Mouse (Mus musculus): ENCODE data around the gene Psmb3. TPM values are rescaled to one million over a fixed set of nuclear protein-coding genes. Genes with fewer than 3 reads are reported as not detected.
"Not testable (repeated sequence)": the region's sequence is repeated elsewhere in the genome, so short reads cannot be mapped to it uniquely, and the experiment has no call there.

Psmb3 gene
- total RNA-seq (2018; cell fraction: chromatin; rRNA removed): 10 to 100 TPM; 10.0 to 72.1 (median 43.9) TPM
- 100 to 1,000 TPM in 17 of 26 experiments, 10 to 100 TPM in 9; 79.3 to 179 (median 122) TPM for total RNA-seq (2018; cell fraction: cytosol; rRNA removed)
- 10 to 100 TPM; 15.5 to 75.8 (median 38.9) TPM for total RNA-seq (2018; cell fraction: nucleus; rRNA removed)
- 79.7 to 207 TPM (median 133 TPM) in 3 replicates for polyA plus RNA-seq (2018)

DNA sequence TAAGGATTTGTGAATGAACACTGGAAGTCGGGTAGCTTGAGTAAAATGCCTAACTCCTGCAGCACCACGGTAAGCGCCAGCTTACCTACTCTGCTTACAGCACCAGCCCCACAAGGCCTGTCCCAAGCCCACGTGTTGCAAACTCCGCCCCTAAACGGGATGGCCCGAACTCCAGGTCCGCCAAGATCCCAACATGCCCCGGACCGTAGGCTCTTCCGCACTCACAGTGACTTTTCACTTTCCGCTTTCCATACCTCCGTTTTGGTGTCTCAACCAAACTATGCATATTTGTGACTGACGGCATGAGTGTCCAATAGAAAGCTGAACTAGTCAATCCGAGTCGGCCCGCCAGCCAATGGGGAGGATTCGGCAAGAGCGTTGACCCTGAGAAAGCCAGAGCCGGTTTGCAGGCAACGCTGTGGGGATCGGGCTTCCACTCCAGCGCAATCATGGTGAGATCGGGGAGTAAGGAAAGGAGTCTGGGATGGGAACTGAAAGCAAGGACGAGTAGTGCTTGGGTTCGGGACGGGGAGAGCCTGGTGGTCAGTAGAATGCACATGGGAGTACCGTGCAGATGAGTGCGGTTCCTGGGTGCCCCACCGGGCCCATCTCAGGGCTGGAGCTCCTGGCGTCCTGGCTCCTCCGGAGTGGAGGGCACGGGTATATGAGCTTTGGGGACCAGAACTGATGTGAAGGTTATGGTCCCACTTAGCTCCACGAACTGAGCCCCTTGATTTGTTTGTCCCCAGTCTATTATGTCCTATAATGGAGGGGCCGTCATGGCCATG is at the start of gene Psmb3:
TSS of gene Psmb3 (plus strand) at position 361 of the 788 bp plus-strand sequence.
- WGBS (ENCODE audit: missing documents): under 1% methylated on average over 32 of the region's 35 CpGs
- Histone ChIP-seq H3K79me2 (ENCODE audit: inconsistent target) (peaks cover 33% of the 10 kb centered on the region), H3K4me3 (ENCODE audit: inconsistent target) (peak within 1 kb of the TSS; percentile 98), H3K36me3 (ENCODE audit: inconsistent target) (peaks cover 25% of the 10 kb centered on the region; the same call in 1 of the 2 replicates), H3K27ac (peak within 1 kb of the TSS; percentile 67)

DNA sequence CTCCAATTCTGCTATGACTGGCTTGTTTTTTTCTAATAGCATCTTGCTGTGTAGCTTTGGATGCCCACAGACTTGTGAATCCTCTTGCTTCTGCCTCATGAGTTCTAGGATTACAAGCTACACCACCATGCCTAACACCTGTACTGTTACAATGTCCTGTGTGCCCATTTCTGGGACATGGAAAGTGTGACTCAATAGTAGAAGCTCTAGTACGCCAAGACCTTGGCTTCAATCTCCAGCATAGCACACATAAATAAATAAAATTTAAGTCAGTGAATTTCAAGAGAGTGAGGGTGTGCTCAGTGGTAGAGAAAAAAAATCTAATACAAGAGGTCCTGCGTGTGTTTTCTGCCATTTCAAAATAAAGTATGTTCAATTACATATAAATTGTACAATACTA is 49.0 kb upstream of the Psmb3 start:
- H3K79me2 ChIP-seq (ENCODE audit: inconsistent target): peaks cover 27% of the 10 kb centered on the region
- WGBS (ENCODE audit: missing documents): 92% methylated on average over 2 of the region's 2 CpGs
- peaks cover 15% of the 10 kb centered on the region; the same call in 1 of the 2 replicates for H3K36me3 ChIP-seq (ENCODE audit: inconsistent target)
- no peak overlapping the region for H3K4me3 ChIP-seq (ENCODE audit: inconsistent target)
- H3K27ac ChIP-seq: no peak overlapping the region

DNA sequence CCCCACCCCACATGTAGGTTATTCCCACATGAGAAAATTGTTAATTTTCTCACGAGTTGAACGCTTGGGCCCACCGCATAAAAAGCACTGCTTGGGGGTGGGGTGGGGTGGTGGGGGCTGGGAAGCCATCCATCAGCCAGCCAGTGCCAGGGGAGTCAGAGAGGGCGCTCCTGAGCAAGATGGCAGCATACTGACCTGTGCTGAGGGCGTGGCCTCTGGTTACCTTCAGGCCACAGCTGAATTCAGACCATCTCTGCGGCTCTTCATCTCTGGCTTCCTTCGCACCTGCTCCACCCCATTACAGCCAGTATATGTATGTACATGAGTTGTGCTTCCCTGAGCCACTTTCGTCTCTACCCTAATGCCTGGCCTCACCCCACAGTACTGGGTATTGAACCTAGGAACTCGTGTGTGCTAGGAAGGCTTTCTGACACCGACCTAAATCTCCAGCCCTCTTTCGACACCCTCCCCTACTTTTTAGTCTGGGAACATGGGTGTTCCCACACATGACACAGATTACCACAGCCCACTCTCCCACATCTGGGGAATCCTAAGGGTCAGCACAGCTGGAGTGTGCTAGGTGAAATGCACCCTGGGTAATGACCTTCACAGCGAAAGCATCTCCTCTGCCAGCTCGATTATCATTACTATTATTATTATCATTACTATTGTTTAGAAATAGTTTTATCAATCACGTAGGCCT is 46.8 kb upstream of the Psmb3 start:
- H3K79me2 ChIP-seq (ENCODE audit: inconsistent target): peaks cover 27% of the 10 kb centered on the region
- H3K27ac ChIP-seq: no peak overlapping the region
- peaks cover 15% of the 10 kb centered on the region; the same call in 1 of the 2 replicates for H3K36me3 ChIP-seq (ENCODE audit: inconsistent target)
- WGBS (ENCODE audit: missing documents): 90% methylated on average over 13 of the region's 14 CpGs
- no peak overlapping the region for H3K4me3 ChIP-seq (ENCODE audit: inconsistent target)

DNA sequence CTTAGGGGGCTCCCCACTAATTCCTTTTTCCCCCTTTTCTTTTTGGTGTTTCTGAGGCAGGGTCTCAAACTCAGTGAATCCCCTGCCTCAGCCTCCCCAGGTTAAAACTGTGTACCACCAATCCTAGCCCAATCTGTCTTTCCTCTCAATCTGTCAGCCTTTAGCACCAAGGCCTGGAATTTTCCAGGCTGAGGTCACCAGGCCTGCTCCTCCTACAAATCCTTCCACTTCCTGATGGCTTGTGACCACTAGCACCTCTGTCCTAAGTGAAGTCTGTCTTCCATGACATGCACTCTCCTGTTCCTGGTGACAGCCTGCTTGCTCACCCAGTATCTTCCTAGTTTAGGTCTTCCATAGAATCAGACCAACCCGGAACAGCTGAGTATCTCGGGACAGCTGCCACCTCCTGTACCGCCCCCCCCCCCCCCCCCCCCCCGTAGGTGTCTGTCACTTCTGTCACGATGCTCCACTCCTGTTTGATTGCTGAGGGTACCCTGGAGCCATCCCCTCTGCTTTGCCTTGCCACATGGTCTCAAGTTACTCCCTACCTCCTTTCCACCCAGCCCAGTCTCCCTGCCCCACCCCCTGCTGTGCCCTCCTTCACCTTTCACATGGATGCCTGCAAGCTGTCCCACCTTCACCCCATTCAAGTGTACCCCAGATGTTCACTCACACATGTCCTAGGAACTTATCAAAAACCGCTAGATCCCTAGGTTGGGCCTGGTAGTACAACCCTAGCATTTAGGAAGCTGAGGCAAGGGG is 45.8 kb upstream of the Psmb3 start:
- Histone ChIP-seq H3K36me3 (ENCODE audit: inconsistent target) (peaks cover 15% of the 10 kb centered on the region; the same call in 1 of the 2 replicates), H3K27ac (no peak overlapping the region), H3K4me3 (ENCODE audit: inconsistent target) (no peak overlapping the region), H3K79me2 (ENCODE audit: inconsistent target) (peaks cover 27% of the 10 kb centered on the region)
- whole genome bisulfite sequencing (ENCODE audit: missing documents): 95% methylated on average over 3 of the region's 6 CpGs

DNA sequence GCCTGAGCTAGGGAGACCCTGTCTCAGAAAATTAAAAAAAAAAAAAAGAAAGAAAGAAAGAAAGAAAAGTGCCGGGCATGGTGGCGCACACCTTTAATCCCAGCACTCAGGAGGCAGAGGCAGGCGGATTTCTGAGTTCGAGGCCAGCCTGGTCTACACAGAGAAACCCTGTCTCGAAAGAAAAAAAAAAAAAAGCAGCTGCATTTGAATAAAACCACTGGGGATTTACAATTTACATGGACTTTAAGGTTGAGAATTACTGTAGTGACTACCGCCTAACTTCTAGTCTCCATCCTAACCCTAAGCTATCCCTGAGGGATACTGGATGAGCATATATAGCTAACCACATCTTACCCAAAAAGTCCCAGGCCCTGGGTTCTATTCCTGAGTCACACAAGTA is 45.2 kb upstream of the Psmb3 start:
- Histone ChIP-seq H3K27ac (peak overlapping the region; percentile 99), H3K79me2 (ENCODE audit: inconsistent target) (peaks cover 27% of the 10 kb centered on the region), H3K36me3 (ENCODE audit: inconsistent target) (peaks cover 15% of the 10 kb centered on the region; the same call in 1 of the 2 replicates)
- not testable (repeated sequence) for H3K4me3 ChIP-seq (ENCODE audit: inconsistent target)
- WGBS (ENCODE audit: missing documents): 93% methylated on average over 1 of the region's 6 CpGs

DNA sequence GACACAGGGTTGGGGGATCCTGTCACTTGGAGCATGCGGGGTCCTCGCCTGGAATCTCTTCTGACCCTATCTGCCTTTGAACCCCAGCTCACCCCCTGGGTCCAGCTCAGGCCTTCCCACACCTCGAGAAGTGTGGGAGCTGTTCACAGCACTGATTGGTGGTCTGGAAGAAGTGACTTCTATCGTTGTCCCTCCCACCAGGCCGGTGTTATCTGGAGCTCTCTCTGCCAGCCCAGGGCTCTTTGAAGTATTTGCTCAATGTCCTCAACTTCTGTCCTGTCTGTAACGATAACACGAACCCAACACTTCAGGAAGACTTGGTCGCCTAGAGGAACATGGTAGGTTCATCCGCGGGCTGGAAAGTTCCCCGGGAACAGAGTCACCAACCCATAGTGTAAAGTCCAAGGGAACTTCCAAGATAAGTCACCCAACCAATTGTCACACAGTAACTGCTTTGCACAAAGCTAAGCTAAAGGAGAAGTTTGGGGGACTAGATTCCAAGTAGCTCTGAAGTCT is 44.4 kb upstream of the Psmb3 start:
- peaks cover 28% of the 10 kb centered on the region for H3K79me2 ChIP-seq (ENCODE audit: inconsistent target)
- peaks cover 15% of the 10 kb centered on the region; the same call in 1 of the 2 replicates for H3K36me3 ChIP-seq (ENCODE audit: inconsistent target)
- WGBS (ENCODE audit: missing documents): 66% methylated on average over 11 of the region's 11 CpGs
- peak overlapping the region; percentile 91 for H3K4me3 ChIP-seq (ENCODE audit: inconsistent target)
- H3K27ac ChIP-seq: peak overlapping the region; percentile 99

DNA sequence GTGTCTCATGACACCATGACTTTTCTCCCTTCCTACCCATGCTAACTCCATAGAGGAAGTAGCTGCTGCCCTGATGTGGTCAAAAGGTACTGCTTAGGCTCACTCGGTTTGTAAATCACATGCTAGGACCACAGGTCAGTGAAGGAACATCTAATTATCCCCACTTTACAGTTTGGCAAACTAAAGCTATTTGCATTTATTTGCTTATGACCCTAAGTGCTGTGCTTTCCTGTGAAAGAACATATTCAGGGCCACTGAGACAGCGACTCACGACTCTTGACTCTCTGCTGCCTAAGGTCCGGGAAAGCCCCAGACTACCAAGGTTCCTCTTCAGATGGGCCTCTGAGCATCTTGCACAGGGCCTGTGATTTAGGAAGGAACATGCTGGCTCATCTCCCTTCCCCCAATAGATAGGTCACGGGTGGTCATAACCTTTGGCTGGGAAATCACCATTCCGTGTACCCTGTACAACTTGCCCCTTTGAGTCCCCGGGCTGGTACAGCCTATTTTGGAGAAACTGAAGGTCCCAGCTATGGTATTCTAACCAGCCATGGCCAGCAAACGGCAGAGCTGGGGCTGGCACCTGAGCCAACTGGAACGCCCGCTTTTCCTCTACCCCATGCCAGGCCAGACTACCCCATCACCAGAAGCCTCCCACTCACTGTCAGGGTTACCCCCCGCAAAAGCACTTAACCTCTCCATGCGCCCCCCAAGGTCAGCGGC is 43.8 kb upstream of the Psmb3 start:
- Histone ChIP-seq H3K27ac (peak overlapping the region; percentile 99), H3K36me3 (ENCODE audit: inconsistent target) (peaks cover 15% of the 10 kb centered on the region; the same call in 1 of the 2 replicates), H3K79me2 (ENCODE audit: inconsistent target) (peaks cover 34% of the 10 kb centered on the region), H3K4me3 (ENCODE audit: inconsistent target) (peak overlapping the region; percentile 91)
- WGBS (ENCODE audit: missing documents): under 1% methylated on average over 13 of the region's 13 CpGs

DNA sequence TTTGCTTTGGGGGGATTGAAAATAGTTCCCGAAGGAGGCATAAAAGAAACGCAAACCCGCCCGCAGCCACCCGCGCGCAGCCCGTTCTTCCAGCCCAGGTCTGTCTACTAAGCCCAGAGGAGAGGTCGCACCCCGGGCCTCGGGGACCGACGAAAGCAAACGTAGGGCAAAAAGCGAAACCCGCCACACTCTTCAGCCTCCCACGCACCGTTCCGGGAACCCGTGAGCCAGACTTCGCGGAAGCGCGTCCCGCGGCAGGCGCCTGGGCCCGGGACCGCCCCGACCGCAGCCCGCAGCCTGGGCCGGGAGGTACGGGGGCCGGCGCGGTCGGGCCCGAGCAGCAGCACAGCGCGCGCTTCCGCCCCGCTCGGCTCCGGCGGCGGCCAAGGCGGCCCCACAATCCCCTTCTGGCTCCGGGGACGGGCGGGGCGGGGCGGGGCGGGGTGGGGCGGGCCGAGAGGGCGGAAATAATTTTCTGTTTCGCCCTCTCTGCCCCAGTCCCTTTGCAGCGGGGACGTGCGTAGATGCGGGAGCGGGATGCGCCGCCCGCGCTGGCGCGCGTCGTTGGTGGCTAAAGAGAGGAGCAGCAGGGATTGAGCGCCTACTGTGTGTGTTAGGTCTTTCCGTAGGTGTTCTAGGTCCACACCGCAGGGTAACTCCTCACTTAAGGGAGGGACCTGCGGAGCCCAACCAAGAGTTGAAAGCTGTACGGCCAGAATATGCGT is 43.0 kb upstream of the Psmb3 start:
- WGBS (ENCODE audit: missing documents): 1% methylated on average over 53 of the region's 78 CpGs
- peak overlapping the region; percentile 91 for H3K4me3 ChIP-seq (ENCODE audit: inconsistent target)
- peak overlapping the region; percentile 99 for H3K27ac ChIP-seq
- H3K79me2 ChIP-seq (ENCODE audit: inconsistent target): peaks cover 39% of the 10 kb centered on the region
- peaks cover 15% of the 10 kb centered on the region; the same call in 1 of the 2 replicates for H3K36me3 ChIP-seq (ENCODE audit: inconsistent target)

DNA sequence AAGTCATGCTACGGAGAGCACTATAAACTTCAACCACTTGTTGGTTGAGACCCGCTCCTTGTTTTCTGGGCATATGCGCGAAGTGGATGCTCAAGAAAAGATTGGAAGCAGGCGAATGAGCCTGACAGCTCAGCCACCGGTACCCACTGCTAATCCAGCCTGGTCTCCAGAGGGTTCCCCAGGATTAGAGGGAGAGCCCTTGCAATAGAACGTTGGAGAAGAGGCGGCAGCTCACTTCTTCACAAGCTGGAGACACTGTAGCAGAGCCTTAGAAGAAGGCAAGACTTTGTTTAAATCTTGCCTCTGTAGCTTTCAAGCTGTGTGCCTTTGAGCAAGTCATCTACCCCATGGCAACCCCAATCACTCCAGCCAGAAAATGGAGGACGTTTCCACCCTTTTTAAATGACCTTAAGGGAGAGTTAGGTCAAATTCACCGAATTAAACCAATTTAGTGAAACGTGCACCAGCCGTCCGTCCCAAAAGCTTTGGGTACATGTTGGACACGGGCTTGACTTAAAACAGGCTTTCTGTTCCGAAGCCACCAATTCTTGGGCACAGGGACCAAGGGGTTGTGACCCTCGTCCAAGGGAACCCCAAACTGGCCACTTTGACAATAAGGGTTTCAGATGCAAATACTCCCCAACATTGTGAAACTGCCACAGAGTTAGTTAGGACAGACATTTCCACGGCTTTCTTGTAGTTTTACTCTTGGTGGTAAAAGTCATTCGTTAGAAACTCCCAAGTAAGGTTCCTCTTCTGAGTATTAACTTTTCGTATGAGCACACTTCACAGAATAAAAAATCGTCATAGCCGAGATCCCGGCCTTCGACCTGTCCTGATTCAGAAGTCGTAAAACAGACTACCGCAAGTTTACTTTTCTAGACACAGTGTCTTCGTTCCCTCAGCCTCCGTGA is 42.2 kb upstream of the Psmb3 start:
- Histone ChIP-seq H3K36me3 (ENCODE audit: inconsistent target) (peaks cover 15% of the 10 kb centered on the region; the same call in 1 of the 2 replicates), H3K4me3 (ENCODE audit: inconsistent target) (peak overlapping the region; percentile 41), H3K79me2 (ENCODE audit: inconsistent target) (peaks cover 39% of the 10 kb centered on the region), H3K27ac (peak overlapping the region; percentile 60)
- 11% methylated on average over 27 of the region's 27 CpGs for whole genome bisulfite sequencing (ENCODE audit: missing documents)

DNA sequence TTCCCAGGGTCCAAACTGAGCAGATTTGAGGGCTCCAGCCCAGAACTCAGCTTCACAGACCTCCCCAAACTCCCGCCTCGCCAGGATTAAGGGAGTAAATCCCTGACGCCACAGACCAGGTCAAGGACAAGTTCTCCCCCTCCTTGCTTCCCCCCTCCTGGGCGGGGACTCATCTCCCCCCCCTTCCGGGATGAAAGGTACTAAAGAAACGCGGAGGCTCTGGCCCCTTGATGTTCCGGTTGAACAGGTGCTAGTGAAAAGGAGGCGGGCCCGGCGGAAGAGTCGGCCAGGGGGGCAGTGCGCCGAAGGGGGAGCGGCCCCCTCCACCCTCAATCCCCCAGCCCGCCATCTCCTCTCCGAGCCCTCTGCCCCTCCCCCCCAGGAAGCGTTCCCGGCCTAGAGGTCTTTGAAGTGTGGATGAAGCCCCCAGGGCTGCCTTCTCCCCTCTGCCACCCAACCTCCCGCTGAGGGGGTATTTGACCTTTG is 41.5 kb upstream of the Psmb3 start:
- Histone ChIP-seq H3K36me3 (ENCODE audit: inconsistent target) (peaks cover 11% of the 10 kb centered on the region; the same call in 1 of the 2 replicates), H3K27ac (peak overlapping the region; percentile 60), H3K4me3 (ENCODE audit: inconsistent target) (peak overlapping the region; percentile 41; the same call in 1 of the 2 replicates), H3K79me2 (ENCODE audit: inconsistent target) (peaks cover 34% of the 10 kb centered on the region)
- 0% methylated on average over 8 of the region's 20 CpGs for WGBS (ENCODE audit: missing documents)

DNA sequence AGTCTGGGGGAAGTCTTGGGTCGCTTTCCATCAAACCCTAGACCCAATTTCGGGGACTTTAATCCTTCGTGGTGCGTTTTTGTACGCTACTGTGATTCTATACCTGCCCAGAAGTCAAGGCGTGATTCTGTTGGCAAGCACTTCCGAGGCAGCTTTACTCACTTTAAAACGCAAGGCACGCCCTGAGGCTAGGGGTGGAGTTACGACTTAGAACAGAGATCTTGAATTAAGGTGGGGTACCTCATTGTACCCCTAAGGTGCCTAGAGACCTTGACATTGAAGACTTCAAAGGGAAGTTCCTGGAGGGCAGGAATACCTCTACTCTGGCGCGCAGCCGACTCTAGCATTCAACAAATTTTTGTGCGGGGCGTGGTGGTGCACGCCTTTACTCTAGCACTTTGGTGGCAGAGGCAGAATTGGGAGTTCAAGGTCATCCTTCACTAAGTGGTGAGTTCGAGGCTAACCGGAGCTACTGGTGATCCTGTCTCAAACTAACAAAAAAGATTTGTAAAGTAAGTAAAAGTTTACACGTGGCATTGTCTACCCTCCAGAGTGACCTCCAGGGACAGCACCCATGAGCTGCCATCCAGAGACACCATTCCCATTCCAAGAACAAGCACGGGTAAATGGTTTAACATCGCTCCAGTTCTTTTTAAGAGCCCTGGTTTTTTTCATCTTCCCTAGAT is 40.8 kb upstream of the Psmb3 start:
- Histone ChIP-seq H3K36me3 (ENCODE audit: inconsistent target) (peaks cover 15% of the 10 kb centered on the region; the same call in 1 of the 2 replicates), H3K79me2 (ENCODE audit: inconsistent target) (peaks cover 27% of the 10 kb centered on the region), H3K4me3 (ENCODE audit: inconsistent target) (peak overlapping the region; percentile 41), H3K27ac (peak overlapping the region; percentile 29)
- WGBS (ENCODE audit: missing documents): 11% methylated on average over 21 of the region's 21 CpGs
